Comparison of ENCODE assay signal across 12 mouse cellular contexts in genomic region chr14:90600554-90600953, GRCm38 (mm10).
DNase-seq lines count a peak whose midpoint lies in the region; ATAC-seq and TF ChIP-seq lines count a peak whose summit lies in the region.
"Had no signal": no experiment of that assay in that cellular context is flagged by ENCODE, and none has a peak within 500 bp of the region (broad histone marks: within the 10 kb centered on the region; RNA-seq: fewer than 3 reads in every experiment).

No protein-coding gene starts in this region.

- no peaks in the 10 kb centered on the region for H3K27me3 ChIP-seq in forebrain, embryonic 14.5 days (replicated peaks; ENCODE audit: control insufficient read depth, insufficient read depth, low read length)
- H3K27me3 ChIP-seq in midbrain, embryonic 14.5 days (ENCODE audit: control insufficient read depth, insufficient read depth, low read length), result no peaks in the 10 kb centered on the region
- H3K27me3 ChIP-seq: limb, embryonic 15.5 days had no signal

- no peak overlapping the region for H3K27ac ChIP-seq in forebrain, embryonic 14.5 days (ENCODE audit: low read depth, low read length)
- no peak overlapping the region for H3K27ac ChIP-seq in midbrain, embryonic 14.5 days (replicated peaks; ENCODE audit: low read depth, low read length)
- H3K27ac ChIP-seq: limb, embryonic 15.5 days had no signal

- H3K4me3 ChIP-seq in forebrain, embryonic 14.5 days (ENCODE audit: low read depth, low read length), result no peak overlapping the region
- no peak overlapping the region for H3K4me3 ChIP-seq in midbrain, embryonic 14.5 days (replicated peaks; ENCODE audit: low read depth, low read length)
- H3K4me3 ChIP-seq in lung, adult 2 months (replicated peaks; ENCODE audit: extremely low read depth, low read depth, low read length), result no peak overlapping the region
- H3K4me3 ChIP-seq: limb, embryonic 15.5 days had no signal

- WGBS in forebrain, embryonic 14.5 days, result 0% methylated on average over 2 of the region's 2 CpGs
- WGBS in midbrain, embryonic 14.5 days, result 14% methylated on average over 2 of the region's 2 CpGs
- 53% methylated on average over 2 of the region's 2 CpGs for WGBS in lung, adult 2 months

- TF ChIP-seq CTCF in brain, embryonic 14.5 days (IDR thresholded peaks at IDR 0.05; ENCODE audit: borderline replicate concordance, extremely low read depth, insufficient read depth, insufficient read length), result no peak
- no peak for TF ChIP-seq CTCF in lung, adult 2 months (IDR thresholded peaks at IDR 0.05; ENCODE audit: insufficient read depth, low read length)

- H3K4me1 ChIP-seq in forebrain, embryonic 14.5 days (ENCODE audit: control insufficient read depth, insufficient read depth, low read length), result peaks cover 3% of the 10 kb centered on the region
- 0 out of 2 replicates have a peak, but pooled peaks cover 5% of the 10 kb centered on the region for H3K4me1 ChIP-seq in midbrain, embryonic 14.5 days (ENCODE audit: control insufficient read depth, insufficient read depth, low read length)
- no peaks in the 10 kb centered on the region for H3K4me1 ChIP-seq in lung, adult 2 months (ENCODE audit: control insufficient read depth, insufficient read depth, low read length)
- H3K4me1 ChIP-seq: limb, embryonic 15.5 days had no signal

- no peaks in the 10 kb centered on the region for H3K36me3 ChIP-seq in forebrain, embryonic 14.5 days (ENCODE audit: control insufficient read depth, insufficient read depth, low read length)
- no peaks in the 10 kb centered on the region for H3K36me3 ChIP-seq in midbrain, embryonic 14.5 days (ENCODE audit: control insufficient read depth, insufficient read depth, low read length)
- H3K36me3 ChIP-seq: limb, embryonic 15.5 days had no signal

- no peak for TF ChIP-seq POLR2A in brain, embryonic 14.5 days (IDR thresholded peaks at IDR 0.05; ENCODE audit: borderline replicate concordance, extremely low read depth, insufficient read depth, insufficient read length, poor library complexity, severe bottlenecking)
- TF ChIP-seq POLR2A in lung, adult 2 months (IDR thresholded peaks at IDR 0.05; ENCODE audit: borderline replicate concordance, extremely low read depth, low read depth, low read length), result no peak

- DNase-seq in heart, postnatal 4 days, result peak; percentile 5
- DNase-seq in heart, adult 18-20 months, result no peak
- DNase-seq in brain, embryonic 14.5 days (ENCODE audit: low read depth), result peak; percentile 66
- DNase-seq in forebrain, embryonic 14.5 days (ENCODE audit: low spot score), result peak; percentile 43
- peak; percentile 43 for DNase-seq in midbrain, embryonic 14.5 days
- DNase-seq in Muller cell, postnatal 12 days (ENCODE audit: inconsistent ontology term), result no peak
- no peak for DNase-seq in lung, adult 2 months
- DNase-seq: right cerebral cortex, postnatal 25 days; thymus, adult 2 months had no signal

- no peaks in the 10 kb centered on the region for H3K9me3 ChIP-seq in forebrain, embryonic 14.5 days (replicated peaks; ENCODE audit: control insufficient read depth, low read length)
- no peaks in the 10 kb centered on the region for H3K9me3 ChIP-seq in midbrain, embryonic 14.5 days (ENCODE audit: control insufficient read depth, low read length)
- H3K9me3 ChIP-seq: limb, embryonic 15.5 days had no signal

- no peak overlapping the region for H3K4me2 ChIP-seq in forebrain, embryonic 14.5 days (ENCODE audit: low read length)
- no peak overlapping the region for H3K4me2 ChIP-seq in midbrain, embryonic 14.5 days (ENCODE audit: low read length)
- H3K4me2 ChIP-seq: limb, embryonic 15.5 days had no signal

- no peak overlapping the region for H3K9ac ChIP-seq in forebrain, embryonic 14.5 days (ENCODE audit: low read length)
- no peak overlapping the region for H3K9ac ChIP-seq in midbrain, embryonic 14.5 days (replicated peaks; ENCODE audit: low read length)
- H3K9ac ChIP-seq: limb, embryonic 15.5 days had no signal

- peak; percentile 63 for ATAC-seq in forebrain, embryonic 14.5 days
- ATAC-seq in midbrain, embryonic 14.5 days (ENCODE audit: low FRiP score, low TSS enrichment), result peak; percentile 60; the same call in 1 of the 2 replicates
- ATAC-seq: activated CD4-positive, CD25-positive, alpha-beta regulatory T cell, adult 4 months; inflammation-experienced regulatory T-cells, adult 6 months had no signal

Comparison
In these comparisons a context has a peak if more than half of its experiments do, and no peak if none do; other contexts are left out.
1. DNase-seq: peak in heart, postnatal 4 days (single experiment), brain, embryonic 14.5 days (single experiment), forebrain, embryonic 14.5 days (single experiment) and midbrain, embryonic 14.5 days (single experiment); none in heart, adult 18-20 months (0 of 2), Muller cell, postnatal 12 days (single experiment) and lung, adult 2 months (single experiment).